Mouse (Mus musculus) Muller cell, postnatal 12 days (primary cell): ENCODE measurements at regions not wholly inside any gene's neighbourhood (a gene's known extent, or its start where the extent isn't known, plus 50 kb on each side); places are given as distances from the start of the nearest gene placed in this dataset.
"Not testable (repeated sequence)": the region's sequence is repeated elsewhere in the genome, so short reads cannot be mapped to it uniquely, and the experiment has no call there.

Experiments
- DNase-seq: peaks from one replicate; pipeline ENCODE4 v3.0.0-alpha.2; 2015; ENCODE audit errors: inconsistent ontology term

- not testable (repeated sequence) for DNase-seq
These were observed 195.3 kb upstream of the Btg1 start for GRCm38 (mm10) chr10:96421506-96421905.

- no peak for DNase-seq
These were observed 189.4 kb upstream of the Btg1 start for GRCm38 (mm10) chr10:96427407-96427806.

- DNase-seq, result no peak
These were observed 186.7 kb upstream of the Btg1 start for GRCm38 (mm10) chr10:96430142-96430541.

- DNase-seq, result no peak
These were observed 181.7 kb upstream of the Btg1 start for GRCm38 (mm10) chr10:96435109-96435508.

GRCm38 (mm10) chr10:96438398-96439103 is 178.3 kb upstream of the Btg1 start:
- DNase-seq, result no peak

GRCm38 (mm10) chr10:96442165-96442564 is 174.6 kb upstream of the Btg1 start:
- DNase-seq, result no peak

- no peak for DNase-seq
These were observed 166.5 kb upstream of the Btg1 start for GRCm38 (mm10) chr10:96450266-96450665.

- DNase-seq, result no peak
These were observed 161.9 kb upstream of the Btg1 start for GRCm38 (mm10) chr10:96454857-96455256.

- DNase-seq, result no peak
These were observed 158.3 kb upstream of the Btg1 start for GRCm38 (mm10) chr10:96458551-96458950.

GRCm38 (mm10) chr10:96459186-96459585 is 157.6 kb upstream of the Btg1 start:
- DNase-seq, result peak; percentile 26

GRCm38 (mm10) chr10:96460151-96460550 is 156.7 kb upstream of the Btg1 start:
- peak; percentile 6 for DNase-seq

GRCm38 (mm10) chr10:96460617-96461338 is 156.0 kb upstream of the Btg1 start:
- peak; percentile 86 for DNase-seq

- no peak for DNase-seq
These were observed 150.8 kb upstream of the Btg1 start for GRCm38 (mm10) chr10:96465967-96466366.

GRCm38 (mm10) chr10:96466845-96467244 is 150.0 kb upstream of the Btg1 start:
- no peak for DNase-seq

GRCm38 (mm10) chr10:96467661-96468060 is 149.1 kb upstream of the Btg1 start:
- DNase-seq, result no peak

- DNase-seq, result no peak
These were observed 145.3 kb upstream of the Btg1 start for GRCm38 (mm10) chr10:96471523-96471922.

- DNase-seq, result no peak
These were observed 137.5 kb upstream of the Btg1 start for GRCm38 (mm10) chr10:96479350-96479749.

GRCm38 (mm10) chr10:96479786-96480185 is 137.0 kb upstream of the Btg1 start:
- DNase-seq, result no peak

GRCm38 (mm10) chr10:96480453-96481324 is 136.1 kb upstream of the Btg1 start:
- DNase-seq, result peak; percentile 56

GRCm38 (mm10) chr10:96481325-96481638 is 135.5 kb upstream of the Btg1 start:
- no peak for DNase-seq

- DNase-seq, result no peak
These were observed 130.1 kb upstream of the Btg1 start for GRCm38 (mm10) chr10:96486724-96487123.

GRCm38 (mm10) chr10:96493706-96494105 is 123.1 kb upstream of the Btg1 start:
- no peak for DNase-seq
